Mouse (Mus musculus) duodenum, adult 2 months (tissue): Measurements from ENCODE around the gene Cstf2. TPM values are rescaled to one million over a fixed set of nuclear protein-coding genes. Genes with fewer than 3 reads are reported as not detected.

Source experiments
- polyA plus RNA-seq: library from polyadenylated mRNA; depleted of rRNA; stranded (reverse); fragments of >200 nt; gene quantifications from 2 replicates; pipeline ENCODE4 v1.2.3, GENCODE M21; 2012; ENCODE audit warnings: low replicate concordance; rRNA removed

Cstf2 gene
- polyA plus RNA-seq: 6.1 and 14.9 TPM in 2 replicates

DNA sequence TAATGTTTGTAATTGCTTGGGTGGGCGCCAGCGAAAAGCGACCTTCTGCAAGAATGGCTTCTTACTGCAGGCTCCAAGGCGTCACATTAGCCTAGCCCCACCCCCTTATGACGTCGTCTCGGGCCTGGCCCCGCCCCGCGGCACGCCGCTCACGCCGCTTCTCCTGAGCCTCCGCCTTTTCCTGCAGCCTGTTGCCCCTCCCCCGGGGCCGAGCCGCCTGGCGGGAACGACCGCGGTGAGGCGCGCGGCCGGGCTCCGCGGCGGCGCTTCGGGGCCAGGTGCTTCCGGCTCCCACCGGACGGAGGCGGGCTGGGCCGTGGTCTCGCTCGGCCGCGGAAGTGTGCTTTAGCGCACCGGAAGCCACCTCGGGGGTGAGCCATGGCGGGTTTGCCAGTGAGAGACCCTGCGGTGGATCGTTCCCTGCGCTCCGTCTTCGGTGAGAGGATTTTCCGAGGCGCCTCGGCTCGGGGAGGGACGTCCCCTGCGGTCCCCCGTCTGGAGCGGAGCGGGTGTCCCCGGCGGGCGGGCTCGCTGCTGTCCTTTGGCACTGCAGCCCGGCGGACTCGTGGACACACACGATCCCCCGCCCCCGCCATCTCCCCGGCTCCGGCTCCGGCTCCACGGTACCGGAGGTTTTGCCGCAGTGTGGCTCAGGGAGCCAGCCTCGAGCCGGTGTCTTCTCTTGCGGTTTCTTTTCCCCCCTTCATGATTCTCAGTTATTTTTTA is at the start of gene Cstf2:
Gene Cstf2, plus strand, starts transcription at position 201 of the 726 bp plus-strand sequence.

Other genes with a start within 250 kb of the Cstf2 start
- not detected in 2 replicates for gene Tnmd, start 208.2 kb upstream of the Cstf2 start, polyA plus RNA-seq
- 0.34 and 0.68 TPM in 2 replicates for gene Tspan6, start 160.8 kb upstream of the Cstf2 start, polyA plus RNA-seq
- 2.5 and 3.4 TPM in 2 replicates for gene Srpx2, start 150.8 kb upstream of the Cstf2 start, polyA plus RNA-seq
- gene Sytl4, start 77.4 kb upstream of the Cstf2 start, polyA plus RNA-seq: 0.09 and 0.12 TPM in 2 replicates
- gene Xkrx, start 102.9 kb downstream of the Cstf2 start, polyA plus RNA-seq: 0.09 and 0.13 TPM in 2 replicates
- not detected in 2 replicates for gene Arl13a, start 128.3 kb downstream of the Cstf2 start, polyA plus RNA-seq
- gene Nox1, start 162.8 kb downstream of the Cstf2 start, polyA plus RNA-seq: 0.14 and 0.30 TPM in 2 replicates
- gene Trmt2b, start 217.8 kb downstream of the Cstf2 start, polyA plus RNA-seq: 2.3 and 3.6 TPM in 2 replicates
- 0.14 and 0.90 TPM in 2 replicates for gene Tmem35a, start 236.0 kb downstream of the Cstf2 start, polyA plus RNA-seq
- 0.20 and 0.39 TPM in 2 replicates for gene Cenpi, start 248.9 kb downstream of the Cstf2 start, polyA plus RNA-seq